Mouse (Mus musculus): ENCODE data around the gene Mnat1.

DNA sequence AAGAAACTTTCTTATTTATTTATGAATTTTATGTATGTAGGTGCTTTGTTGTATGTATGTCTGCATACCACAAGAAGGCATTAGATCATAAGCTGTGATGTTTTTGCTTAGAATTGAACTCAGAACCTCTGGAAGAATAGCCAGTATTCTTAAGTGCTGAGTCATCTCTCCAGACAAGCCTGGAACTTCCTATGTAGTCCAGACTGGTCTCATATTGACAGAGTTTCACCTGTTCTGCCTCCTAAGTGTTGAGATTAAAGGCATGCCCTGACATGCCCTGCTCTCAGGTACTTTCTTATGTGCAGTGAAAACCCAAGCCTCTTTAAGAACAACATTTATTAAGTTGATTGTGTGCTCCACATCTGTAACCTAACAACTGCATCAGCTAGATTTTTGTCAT lies 171.4 kb downstream of the Mnat1 start:
- TF ChIP-seq CTCF (IDR thresholded peaks at IDR 0.05; ENCODE audit: control insufficient read depth, insufficient read depth, low read length) (no peak), POLR2A (IDR thresholded peaks at IDR 0.05; ENCODE audit: borderline replicate concordance, control insufficient read depth, low read depth, low read length) (no peak)

Data from bone marrow, adult 2 months (tissue).